Mouse (Mus musculus) midbrain, embryonic 12.5 days (tissue): Measurements from ENCODE around the gene Ctsh. TPM values are rescaled to one million over a fixed set of nuclear protein-coding genes. Genes with fewer than 3 reads are reported as not detected.

Source experiments
- ATAC-seq: fragments of 200-750 bp; cut with Nextera tagmentation; 2 replicates; pipeline ENCODE4 v1.8.0; 2017; ENCODE audit warnings: low read depth, moderate TSS enrichment, moderate library complexity; ENCODE audit not compliant: low FRiP score
- H3K27ac ChIP-seq: fragments of 300-500 bp; sonication (generic); replicated peaks from 2 replicates; pipeline ENCODE4 v1.5.1; 2016; ENCODE audit warnings: mild to moderate bottlenecking
- H3K27me3 ChIP-seq: fragments of 300-500 bp; sonication (generic); 2 replicates; pipeline ENCODE4 v1.6.1; 2016; ENCODE audit warnings: mild to moderate bottlenecking
- H3K36me3 ChIP-seq: fragments of 300-500 bp; sonication (generic); 2 replicates; pipeline ENCODE4 v1.6.1; 2016
- H3K4me1 ChIP-seq: fragments of 300-500 bp; sonication (generic); 2 replicates; pipeline ENCODE4 v1.6.1; 2016
- H3K4me2 ChIP-seq: fragments of 300-500 bp; sonication (generic); replicated peaks from 2 replicates; pipeline ENCODE4 v1.6.1; 2016; ENCODE audit warnings: mild to moderate bottlenecking, moderate library complexity
- H3K4me3 ChIP-seq: fragments of 300-500 bp; sonication (generic); 2 replicates; pipeline ENCODE4 v1.5.1; 2016; ENCODE audit warnings: mild to moderate bottlenecking
- H3K9ac ChIP-seq: fragments of 300-500 bp; sonication (generic); replicated peaks from 2 replicates; pipeline ENCODE4 v1.6.1; 2016; ENCODE audit warnings: mild to moderate bottlenecking, moderate library complexity
- H3K9me3 ChIP-seq: fragments of 300-500 bp; sonication (generic); 2 replicates; pipeline ENCODE4 v1.6.1; 2016; ENCODE audit warnings: mild to moderate bottlenecking
- WGBS: fragments of 180-500 bp; shearing (Covaris S2); methylation state at CpG from one replicate; pipeline ENCODE4 v1.1.7; 2016; 5-methylcytosine and 5-hydroxymethylcytosine counted together
- polyA plus RNA-seq: library from polyadenylated mRNA; unstranded; fragments of >200 nt; fragmentation: Nextera tagmentation; extraction: Ambion mirVana; gene quantifications from 2 replicates; pipeline ENCODE4 v1.2.1, GENCODE M21; 2016

The Ctsh gene
- polyA plus RNA-seq, 1 experiment from 2014 or later = 8.6 TPM

GRCm38 (mm10) chr9:90087906-90088485, 34.0 kb downstream of the Ctsh start:
- H3K27ac ChIP-seq = no peak overlapping the region
- no peak overlapping the region for H3K9ac ChIP-seq
- 90% methylated on average over 2 of the region's 2 CpGs for WGBS
- no peaks in the 10 kb centered on the region for H3K27me3 ChIP-seq
- peaks cover 60% of the 10 kb centered on the region for H3K36me3 ChIP-seq
- H3K4me3 ChIP-seq = no peak overlapping the region
- no peak overlapping the region for H3K4me2 ChIP-seq
- ATAC-seq = no peak
- no peaks in the 10 kb centered on the region for H3K9me3 ChIP-seq
- H3K4me1 ChIP-seq = no peaks in the 10 kb centered on the region

DNA sequence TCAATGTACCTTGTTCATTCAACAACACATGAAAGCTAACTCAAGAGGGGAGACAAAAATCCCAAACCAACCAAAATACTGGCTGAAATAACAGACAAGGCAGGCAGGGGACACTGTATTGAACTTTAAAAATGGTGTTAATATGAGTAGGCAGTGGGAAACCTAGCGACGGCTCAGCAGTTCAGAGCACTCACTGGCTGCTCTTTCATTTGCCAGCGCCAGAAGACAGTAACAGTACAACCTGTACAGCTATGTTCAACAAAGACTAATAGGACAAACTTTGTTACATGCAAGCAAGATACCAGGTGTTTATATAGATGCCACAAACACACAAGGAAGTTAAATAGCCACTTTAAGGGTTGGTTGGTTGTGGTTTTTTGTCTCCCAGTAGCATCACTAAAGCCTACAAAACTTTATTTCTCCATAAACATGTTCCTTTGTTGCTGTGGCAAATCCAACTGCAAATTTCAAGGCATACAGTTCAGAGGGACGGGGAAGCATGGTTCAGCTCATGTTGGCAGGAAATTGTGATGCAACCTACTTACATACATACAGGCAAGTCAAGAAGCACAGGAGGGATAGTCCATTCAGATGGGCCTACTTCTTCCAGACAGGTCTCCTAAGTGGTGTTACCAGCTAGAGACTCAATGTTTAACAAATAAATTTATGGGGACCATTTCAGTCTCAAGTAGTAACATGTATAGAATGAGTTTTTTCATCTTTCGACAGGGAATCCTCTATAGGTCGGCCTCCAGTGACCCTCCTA, 35.6 kb downstream of the Ctsh start:
- no peak overlapping the region for H3K4me2 ChIP-seq
- no peak overlapping the region for H3K9ac ChIP-seq
- no peak overlapping the region for H3K27ac ChIP-seq
- H3K4me3 ChIP-seq = no peak overlapping the region
- no peak for ATAC-seq
- no peaks in the 10 kb centered on the region for H3K9me3 ChIP-seq
- 96% methylated on average over 6 of the region's 6 CpGs for WGBS
- no peaks in the 10 kb centered on the region for H3K4me1 ChIP-seq
- no peaks in the 10 kb centered on the region for H3K27me3 ChIP-seq
- H3K36me3 ChIP-seq = peaks cover 63% of the 10 kb centered on the region

DNA sequence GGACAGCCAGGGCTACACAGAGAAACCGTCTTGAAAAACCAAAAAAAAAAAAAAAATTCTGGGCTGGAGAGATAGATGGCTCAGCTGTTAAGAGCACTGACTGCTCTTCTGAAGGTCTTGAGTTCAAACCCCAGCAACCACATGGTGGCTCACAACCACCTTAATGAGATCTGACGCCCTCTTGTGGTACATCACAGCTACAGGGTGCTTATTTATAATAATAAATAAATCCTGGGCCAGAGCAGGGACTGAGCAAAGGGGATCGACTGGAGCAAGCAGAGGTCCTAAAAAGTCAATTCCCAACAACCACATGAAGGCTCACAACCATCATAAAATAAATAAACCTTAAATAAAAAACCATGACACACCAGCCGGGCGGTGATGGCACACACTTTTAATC, 45.0 kb downstream of the Ctsh start:
- Histone ChIP-seq H3K4me2 (no peak overlapping the region), H3K9me3 (no peaks in the 10 kb centered on the region), H3K36me3 (peaks cover 84% of the 10 kb centered on the region), H3K9ac (no peak overlapping the region), H3K27ac (no peak overlapping the region), H3K4me3 (no peak overlapping the region), H3K27me3 (no peaks in the 10 kb centered on the region), H3K4me1 (no peaks in the 10 kb centered on the region)
- ATAC-seq = no peak
- 86% methylated on average over 5 of the region's 5 CpGs for WGBS

DNA sequence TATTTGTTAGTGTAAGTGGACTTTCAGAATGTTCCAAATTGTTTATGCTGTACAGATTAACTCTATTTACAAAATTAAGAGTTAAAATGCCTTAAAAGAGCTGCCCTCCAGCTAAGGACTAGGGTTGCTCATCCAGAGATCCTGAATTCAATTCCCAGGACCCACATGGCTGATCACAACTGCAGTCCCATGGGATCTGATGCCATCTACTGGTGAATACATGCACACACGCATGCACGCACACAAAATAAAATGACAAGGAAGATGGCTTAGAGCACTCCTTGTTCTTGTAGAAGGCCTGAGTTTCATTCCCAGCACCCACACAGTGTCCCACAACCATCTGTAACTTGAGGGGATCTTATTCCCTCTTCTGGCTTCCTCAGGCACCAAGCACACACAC, 46.8 kb downstream of the Ctsh start:
- Histone ChIP-seq H3K4me2 (no peak overlapping the region), H3K4me1 (no peaks in the 10 kb centered on the region), H3K9ac (no peak overlapping the region), H3K9me3 (no peaks in the 10 kb centered on the region), H3K4me3 (no peak overlapping the region), H3K36me3 (peaks cover 84% of the 10 kb centered on the region), H3K27me3 (no peaks in the 10 kb centered on the region), H3K27ac (no peak overlapping the region)
- WGBS = 59% methylated on average over 2 of the region's 2 CpGs
- ATAC-seq = no peak

- H3K4me1 ChIP-seq = no peaks in the 10 kb centered on the region
- peaks cover 57% of the 10 kb centered on the region for H3K36me3 ChIP-seq
- H3K9ac ChIP-seq = no peak overlapping the region
- H3K4me3 ChIP-seq = no peak overlapping the region
- no peak for ATAC-seq
- H3K27me3 ChIP-seq = no peaks in the 10 kb centered on the region
- H3K27ac ChIP-seq = no peak overlapping the region
- WGBS = 94% methylated on average over 1 of the region's 1 CpGs
- H3K4me2 ChIP-seq = no peak overlapping the region
- no peaks in the 10 kb centered on the region for H3K9me3 ChIP-seq
Observed at GRCm38 (mm10) chr9:90105462-90105861, 51.5 kb downstream of the Ctsh start.

DNA sequence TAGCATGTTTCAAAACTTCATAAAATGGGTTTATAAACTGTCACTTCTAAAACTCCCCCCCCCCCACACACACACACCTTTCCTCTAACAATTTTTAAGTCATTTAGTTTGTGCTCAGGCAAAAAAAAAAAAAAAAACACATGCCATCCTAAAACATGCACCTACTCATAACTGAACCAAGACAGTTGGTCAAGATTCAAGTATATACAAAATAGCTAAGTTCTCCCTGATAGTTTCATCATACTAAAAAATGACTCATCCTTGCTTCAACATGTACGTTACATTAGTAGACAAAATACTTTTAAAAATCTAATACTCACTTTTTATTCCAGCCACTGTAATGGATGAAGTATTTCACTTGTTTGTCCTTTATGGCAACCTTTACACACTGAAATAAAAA, 53.0 kb downstream of the Ctsh start:
- H3K27me3 ChIP-seq = no peaks in the 10 kb centered on the region
- no peaks in the 10 kb centered on the region for H3K9me3 ChIP-seq
- 95% methylated on average over 1 of the region's 1 CpGs for WGBS
- no peak overlapping the region for H3K9ac ChIP-seq
- H3K36me3 ChIP-seq = peaks cover 43% of the 10 kb centered on the region
- no peak overlapping the region for H3K27ac ChIP-seq
- no peak for ATAC-seq
- H3K4me3 ChIP-seq = no peak overlapping the region
- H3K4me1 ChIP-seq = peaks cover 5% of the 10 kb centered on the region
- H3K4me2 ChIP-seq = no peak overlapping the region

DNA sequence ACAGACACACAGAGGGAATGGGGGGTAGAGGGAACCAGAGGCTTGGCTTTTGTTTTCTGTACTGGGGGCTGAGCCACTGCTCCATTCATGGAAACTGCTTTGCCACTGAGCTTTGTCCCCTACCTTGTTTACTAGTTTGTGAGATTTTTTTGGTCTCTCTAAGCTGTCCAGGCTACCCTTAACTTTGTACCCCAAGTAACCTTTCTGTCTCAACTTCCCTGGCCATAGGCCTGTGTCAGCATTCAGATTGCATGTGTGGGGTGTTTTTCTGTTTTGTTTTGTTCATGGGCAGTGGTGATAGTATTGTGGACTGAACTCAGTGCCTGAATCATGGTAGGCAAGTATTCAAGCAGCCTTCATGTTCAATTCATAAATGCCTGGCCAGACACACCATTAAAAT, 54.3 kb downstream of the Ctsh start:
- Histone ChIP-seq H3K36me3 (peaks cover 31% of the 10 kb centered on the region), H3K4me2 (no peak overlapping the region)

DNA sequence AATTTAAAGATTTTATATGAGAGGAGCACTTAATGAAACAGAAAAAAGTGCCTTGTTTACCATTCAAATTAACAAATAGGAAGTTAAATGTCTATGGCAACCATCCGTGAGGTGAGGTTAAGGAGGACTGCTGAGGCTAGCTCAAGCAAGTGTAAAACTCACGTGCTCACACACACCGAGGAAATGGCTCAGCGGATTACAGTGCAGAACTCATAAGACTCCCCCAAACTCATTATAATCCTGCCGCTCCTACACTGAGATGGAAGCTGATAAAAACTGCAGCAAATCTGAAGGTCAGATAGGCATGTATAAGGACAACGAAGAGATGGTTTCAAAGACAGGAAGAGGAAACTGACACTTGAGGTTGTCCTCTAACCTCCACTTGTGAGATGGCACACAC, 55.4 kb downstream of the Ctsh start:
- Histone ChIP-seq H3K9ac (no peak overlapping the region), H3K27ac (no peak overlapping the region), H3K4me2 (no peak overlapping the region), H3K9me3 (no peaks in the 10 kb centered on the region), H3K27me3 (no peaks in the 10 kb centered on the region), H3K4me3 (no peak overlapping the region), H3K4me1 (peaks cover 16% of the 10 kb centered on the region), H3K36me3 (peaks cover 25% of the 10 kb centered on the region)
- no peak for ATAC-seq
- 87% methylated on average over 6 of the region's 6 CpGs for WGBS

More for the DNA sequence above, 54.3 kb downstream of the Ctsh start:
- H3K9ac ChIP-seq = no peak overlapping the region
- no peaks in the 10 kb centered on the region for H3K27me3 ChIP-seq
- H3K9me3 ChIP-seq = no peaks in the 10 kb centered on the region
- H3K4me1 ChIP-seq = peaks cover 16% of the 10 kb centered on the region
- H3K27ac ChIP-seq = no peak overlapping the region
- ATAC-seq = no peak
- no peak overlapping the region for H3K4me3 ChIP-seq

GRCm38 (mm10) chr9:90113151-90113550, 59.2 kb downstream of the Ctsh start:
- Histone ChIP-seq H3K9me3 (no peaks in the 10 kb centered on the region), H3K4me1 (peaks cover 18% of the 10 kb centered on the region), H3K4me3 (peak overlapping the region; percentile 95), H3K9ac (peak overlapping the region; percentile 94), H3K36me3 (peaks cover 8% of the 10 kb centered on the region), H3K27me3 (peaks cover 5% of the 10 kb centered on the region; the same call in 1 of the 2 replicates), H3K27ac (peak overlapping the region; percentile 98), H3K4me2 (peak overlapping the region; percentile 91)
- no peak for ATAC-seq
- WGBS = 3% methylated on average over 13 of the region's 13 CpGs

GRCm38 (mm10) chr9:90113651-90114566, 60.0 kb downstream of the Ctsh start:
- Histone ChIP-seq H3K9me3 (no peaks in the 10 kb centered on the region), H3K4me3 (peak overlapping the region; percentile 95), H3K4me2 (peak overlapping the region; percentile 91), H3K27ac (peak overlapping the region; percentile 98), H3K9ac (peak overlapping the region; percentile 94), H3K4me1 (peaks cover 18% of the 10 kb centered on the region), H3K36me3 (0 out of 2 replicates have a peak, but pooled peaks cover under 1% of the 10 kb centered on the region), H3K27me3 (peaks cover 5% of the 10 kb centered on the region; the same call in 1 of the 2 replicates)
- peak; percentile 69 for ATAC-seq
- under 1% methylated on average over 82 of the region's 82 CpGs for WGBS

DNA sequence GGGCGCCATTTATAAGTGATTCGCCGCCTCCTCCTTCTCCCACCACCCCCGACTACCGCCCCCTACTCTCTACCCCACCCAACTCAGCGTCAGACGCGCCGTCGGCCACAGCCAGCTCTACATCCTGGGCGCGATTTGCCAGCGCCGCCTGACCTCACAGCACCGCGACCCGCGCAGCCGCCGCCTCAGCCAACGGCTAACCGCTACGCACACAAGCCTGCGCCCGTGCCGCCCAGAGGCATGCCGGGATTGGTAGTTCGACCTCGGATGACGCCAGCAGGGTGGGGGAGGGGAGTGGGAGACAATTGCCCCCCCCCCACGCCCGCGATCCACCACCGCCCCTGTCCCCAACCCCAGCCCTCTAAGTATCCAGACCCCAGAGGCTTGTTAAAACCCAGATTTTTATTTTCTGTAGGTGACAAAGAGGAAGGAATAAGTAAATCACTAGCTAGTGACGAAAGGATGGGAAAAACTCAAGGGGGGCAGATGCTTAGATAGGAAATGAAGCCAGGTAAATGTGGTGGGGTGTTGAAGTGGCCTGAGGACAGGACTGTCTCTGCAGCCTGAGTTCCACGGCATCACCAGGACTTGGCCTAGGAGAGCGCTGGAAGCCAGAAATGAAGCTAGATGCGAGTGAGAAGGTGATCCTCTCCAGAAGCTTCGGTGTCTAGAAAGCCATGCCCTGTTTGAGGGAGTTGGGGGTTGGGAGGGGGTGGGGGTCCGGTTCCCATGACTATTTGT, 60.8 kb downstream of the Ctsh start, which contains the start of gene Morf4l1:
Gene Morf4l1, minus strand, starts transcription at position 208 of the 741 bp plus-strand sequence.
- peak; percentile 99 for ATAC-seq
- Histone ChIP-seq H3K4me3 (peak within 1 kb of the TSS; percentile 95), H3K4me2 (peak within 1 kb of the TSS; percentile 91), H3K27ac (peak within 1 kb of the TSS; percentile 98), H3K9me3 (no peaks in the 10 kb centered on the region), H3K27me3 (peaks cover 5% of the 10 kb centered on the region; the same call in 1 of the 2 replicates), H3K4me1 (peaks cover 18% of the 10 kb centered on the region), H3K9ac (peak within 1 kb of the TSS; percentile 94), H3K36me3 (no peaks in the 10 kb centered on the region)
- WGBS = 2% methylated on average over 39 of the region's 40 CpGs
